Mouse (Mus musculus): ENCODE data around the gene Inpp4b. TPM values are rescaled to one million over a fixed set of nuclear protein-coding genes. Genes with fewer than 3 reads are reported as not detected.
A peak's percentile ranks its signal among the peaks of the same experiment; 100 is the strongest.

Inpp4b gene
- polyA plus RNA-seq, 1 experiment from 2014 or later = 20.7 TPM

DNA sequence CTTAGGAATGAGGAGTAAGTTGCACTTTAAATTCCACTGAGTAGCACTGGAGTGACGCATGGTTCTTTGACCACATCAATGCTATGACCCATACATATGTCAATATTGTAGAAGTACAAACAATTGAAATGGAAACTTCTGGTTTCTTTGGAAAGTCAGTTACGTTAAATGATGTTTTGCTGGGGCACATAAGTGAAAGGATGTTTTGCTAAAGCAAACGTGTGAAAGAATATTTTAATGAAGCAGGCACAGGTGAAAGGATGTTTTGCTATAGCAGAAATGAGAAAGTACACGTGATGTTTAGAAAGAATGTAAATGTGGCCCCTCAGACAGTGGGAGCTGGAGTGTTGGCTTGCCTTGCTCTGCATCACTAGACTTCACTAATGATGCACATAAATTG lies 216.2 kb downstream of the Inpp4b start:
- no peak overlapping the region for H3K9ac ChIP-seq (replicated peaks; ENCODE audit: low read depth)
- peak; percentile 25 for DNase-seq (ENCODE audit: low spot score)
- no peak overlapping the region for H3K4me2 ChIP-seq (replicated peaks; ENCODE audit: low read depth, low read length)
- TF ChIP-seq CTCF (IDR thresholded peaks at IDR 0.05) = no peak
- TF ChIP-seq EP300 (IDR thresholded peaks at IDR 0.05) = peak; percentile 38; the same call in 1 of the 2 replicates
- no peaks in the 10 kb centered on the region for H3K4me1 ChIP-seq (ENCODE audit: insufficient read depth, low read depth, low read length)
- 54% methylated on average over 4 of the region's 4 CpGs for WGBS
- H3K36me3 ChIP-seq (ENCODE audit: insufficient read depth, low read length) = no peaks in the 10 kb centered on the region
- ATAC-seq = no peak
- H3K27me3 ChIP-seq (replicated peaks; ENCODE audit: insufficient read depth, low read length) = no peaks in the 10 kb centered on the region
- H3K9me3 ChIP-seq (ENCODE audit: low read length) = no peaks in the 10 kb centered on the region
- H3K27ac ChIP-seq (ENCODE audit: low read length) = no peak overlapping the region
- H3K4me3 ChIP-seq (ENCODE audit: low read depth, low read length) = no peak overlapping the region

GRCm38 (mm10) chr8:81562405-81562804 lies 220.0 kb downstream of the Inpp4b start:
- 67% methylated on average over 1 of the region's 1 CpGs for WGBS
- H3K9ac ChIP-seq (replicated peaks; ENCODE audit: low read depth) = no peak overlapping the region
- no peak overlapping the region for H3K4me2 ChIP-seq (replicated peaks; ENCODE audit: low read depth, low read length)
- H3K9me3 ChIP-seq (ENCODE audit: low read length) = no peaks in the 10 kb centered on the region
- H3K36me3 ChIP-seq (ENCODE audit: insufficient read depth, low read length) = no peaks in the 10 kb centered on the region
- no peak overlapping the region for H3K27ac ChIP-seq (ENCODE audit: low read length)
- TF ChIP-seq CTCF (IDR thresholded peaks at IDR 0.05) (no peak), EP300 (IDR thresholded peaks at IDR 0.05) (no peak)
- H3K27me3 ChIP-seq (replicated peaks; ENCODE audit: insufficient read depth, low read length) = no peaks in the 10 kb centered on the region
- no peak for ATAC-seq
- no peak overlapping the region for H3K4me3 ChIP-seq (ENCODE audit: low read depth, low read length)
- no peaks in the 10 kb centered on the region for H3K4me1 ChIP-seq (ENCODE audit: insufficient read depth, low read depth, low read length)
- DNase-seq (ENCODE audit: low spot score) = no peak

DNA sequence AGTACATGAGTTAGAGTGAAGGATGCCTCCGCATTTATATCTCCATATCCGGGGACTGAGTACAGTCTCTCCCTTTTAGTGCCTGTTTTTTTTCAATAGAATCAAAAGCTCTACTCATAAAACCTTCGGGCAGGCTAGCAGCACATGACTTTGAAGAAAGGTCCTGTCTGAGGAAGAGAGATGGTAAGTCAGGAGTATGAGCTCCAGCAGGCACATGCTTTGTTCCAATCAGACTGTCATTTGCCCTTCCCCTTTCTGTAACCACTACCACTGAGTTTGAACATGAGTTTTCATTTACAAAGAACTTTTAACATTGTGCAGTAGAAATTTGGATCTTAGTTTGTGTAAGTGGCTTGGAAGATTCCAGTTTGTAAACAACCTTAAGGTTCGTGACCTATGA lies 223.1 kb downstream of the Inpp4b start:
- DNase-seq (ENCODE audit: low spot score) (no peak), ATAC-seq (no peak)
- no peaks in the 10 kb centered on the region for H3K27me3 ChIP-seq (replicated peaks; ENCODE audit: insufficient read depth, low read length)
- no peaks in the 10 kb centered on the region for H3K36me3 ChIP-seq (ENCODE audit: insufficient read depth, low read length)
- H3K27ac ChIP-seq (ENCODE audit: low read length) = no peak overlapping the region
- no peaks in the 10 kb centered on the region for H3K4me1 ChIP-seq (ENCODE audit: insufficient read depth, low read depth, low read length)
- TF ChIP-seq EP300 (IDR thresholded peaks at IDR 0.05) = no peak
- no peak for TF ChIP-seq CTCF (IDR thresholded peaks at IDR 0.05)
- H3K4me2 ChIP-seq (replicated peaks; ENCODE audit: low read depth, low read length) = no peak overlapping the region
- no peaks in the 10 kb centered on the region for H3K9me3 ChIP-seq (ENCODE audit: low read length)
- H3K9ac ChIP-seq (replicated peaks; ENCODE audit: low read depth) = no peak overlapping the region
- no peak overlapping the region for H3K4me3 ChIP-seq (ENCODE audit: low read depth, low read length)
- 83% methylated on average over 4 of the region's 4 CpGs for WGBS

DNA sequence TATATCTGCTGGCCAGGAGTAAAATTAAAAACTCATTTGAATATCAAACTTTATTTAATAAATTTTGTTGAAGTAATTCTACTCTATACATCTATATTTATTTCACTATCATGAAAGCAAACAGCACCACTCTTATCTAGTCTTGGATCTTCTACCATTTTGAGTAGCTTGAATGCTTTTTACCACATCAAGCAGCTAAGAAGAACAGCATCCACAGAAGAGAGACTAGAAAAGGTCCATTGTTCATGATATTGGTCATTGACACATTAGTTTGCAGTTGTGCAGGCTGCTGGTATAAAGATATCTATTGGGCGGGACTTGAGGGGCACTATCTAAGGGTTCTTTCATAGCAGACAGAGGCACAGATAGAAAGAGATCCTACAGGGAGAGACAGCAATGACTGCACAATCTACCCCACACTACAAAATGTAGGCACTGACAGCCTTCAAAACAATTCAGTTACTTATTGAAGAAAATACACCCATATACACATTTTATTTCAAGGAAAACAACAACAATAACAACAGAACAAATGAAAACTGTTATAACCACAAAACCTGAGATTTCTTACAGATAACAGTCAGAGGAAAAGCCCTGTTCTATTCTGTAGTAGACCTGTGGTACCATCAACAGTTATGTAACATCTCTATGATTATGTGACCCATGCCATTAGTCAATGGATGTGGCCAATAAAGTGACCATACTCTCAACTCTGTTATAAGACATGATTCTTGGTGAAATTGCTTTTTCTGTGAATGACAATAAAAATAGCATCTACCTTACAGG lies 230.2 kb downstream of the Inpp4b start:
- 94% methylated on average over 1 of the region's 1 CpGs for WGBS
- Histone ChIP-seq H3K36me3 (ENCODE audit: insufficient read depth, low read length) (no peaks in the 10 kb centered on the region), H3K4me1 (ENCODE audit: insufficient read depth, low read depth, low read length) (no peaks in the 10 kb centered on the region), H3K4me2 (replicated peaks; ENCODE audit: low read depth, low read length) (no peak overlapping the region), H3K4me3 (ENCODE audit: low read depth, low read length) (no peak overlapping the region), H3K27ac (ENCODE audit: low read length) (no peak overlapping the region), H3K9me3 (ENCODE audit: low read length) (no peaks in the 10 kb centered on the region), H3K9ac (replicated peaks; ENCODE audit: low read depth) (no peak overlapping the region), H3K27me3 (replicated peaks; ENCODE audit: insufficient read depth, low read length) (no peaks in the 10 kb centered on the region)
- DNase-seq (ENCODE audit: low spot score) (no peak), ATAC-seq (no peak)
- TF ChIP-seq EP300 (IDR thresholded peaks at IDR 0.05) (no peak), CTCF (IDR thresholded peaks at IDR 0.05) (no peak)

- H3K27ac ChIP-seq (ENCODE audit: low read length) = no peak overlapping the region
- no peak overlapping the region for H3K9ac ChIP-seq (replicated peaks; ENCODE audit: low read depth)
- no peak overlapping the region for H3K4me2 ChIP-seq (replicated peaks; ENCODE audit: low read depth, low read length)
- no peaks in the 10 kb centered on the region for H3K36me3 ChIP-seq (ENCODE audit: insufficient read depth, low read length)
- no peaks in the 10 kb centered on the region for H3K9me3 ChIP-seq (ENCODE audit: low read length)
- 85% methylated on average over 3 of the region's 3 CpGs for WGBS
- H3K4me1 ChIP-seq (ENCODE audit: insufficient read depth, low read depth, low read length) = no peaks in the 10 kb centered on the region
- DNase-seq (ENCODE audit: low spot score) (no peak), ATAC-seq (no peak)
- H3K4me3 ChIP-seq (ENCODE audit: low read depth, low read length) = no peak overlapping the region
- TF ChIP-seq EP300 (IDR thresholded peaks at IDR 0.05) (no peak), CTCF (IDR thresholded peaks at IDR 0.05) (no peak)
- no peaks in the 10 kb centered on the region for H3K27me3 ChIP-seq (replicated peaks; ENCODE audit: insufficient read depth, low read length)
Observed at GRCm38 (mm10) chr8:81575268-81575917, 233.0 kb downstream of the Inpp4b start.

GRCm38 (mm10) chr8:81578951-81579350 lies 236.6 kb downstream of the Inpp4b start:
- WGBS = 38% methylated on average over 3 of the region's 3 CpGs
- DNase-seq (ENCODE audit: low spot score) (no peak), ATAC-seq (no peak)
- TF ChIP-seq EP300 (IDR thresholded peaks at IDR 0.05) = no peak
- no peak for TF ChIP-seq CTCF (IDR thresholded peaks at IDR 0.05)
- H3K27me3 ChIP-seq (replicated peaks; ENCODE audit: insufficient read depth, low read length) = no peaks in the 10 kb centered on the region
- H3K9me3 ChIP-seq (ENCODE audit: low read length) = no peaks in the 10 kb centered on the region
- no peaks in the 10 kb centered on the region for H3K36me3 ChIP-seq (ENCODE audit: insufficient read depth, low read length)
- no peak overlapping the region for H3K4me2 ChIP-seq (replicated peaks; ENCODE audit: low read depth, low read length)
- no peak overlapping the region for H3K9ac ChIP-seq (replicated peaks; ENCODE audit: low read depth)
- no peaks in the 10 kb centered on the region for H3K4me1 ChIP-seq (ENCODE audit: insufficient read depth, low read depth, low read length)
- H3K27ac ChIP-seq (ENCODE audit: low read length) = no peak overlapping the region
- H3K4me3 ChIP-seq (ENCODE audit: low read depth, low read length) = no peak overlapping the region

All from lung, postnatal 0 days (tissue).